In genomic region chr4:115158963-115159362, GRCm38 (mm10) we compare ENCODE assay signal across 11 mouse cellular contexts. TPM values are rescaled to one million over a fixed set of nuclear protein-coding genes. Genes with fewer than 3 reads are reported as not detected.
"Had no signal": no experiment of that assay in that cellular context is flagged by ENCODE, and none has a peak within 500 bp of the region (broad histone marks: within the 10 kb centered on the region; RNA-seq: fewer than 3 reads in every experiment).

No protein-coding gene starts in this region.

RNA-seq across cellular contexts. Expression of gene Cyp4x1, which starts 24.9 kb away (rescaled TPM):
- total RNA-seq: gastrocnemius, adult 18-20 months; gastrocnemius, adult 2 months; gastrocnemius, adult 8-10 months; gastrocnemius, postnatal 14 days; gastrocnemius, postnatal 25 days; gastrocnemius, postnatal 36 days; granulocyte monocyte progenitor cell, adult 5-6 weeks; heart, adult 18-20 months; heart, adult 2 months; heart, adult 8-10 months had no signal
- polyA plus RNA-seq: erythroblast, embryonic 14.5 days; heart, adult 2 months had no signal
